9 mouse cellular contexts compared by ENCODE assay signal in the genomic region with DNA sequence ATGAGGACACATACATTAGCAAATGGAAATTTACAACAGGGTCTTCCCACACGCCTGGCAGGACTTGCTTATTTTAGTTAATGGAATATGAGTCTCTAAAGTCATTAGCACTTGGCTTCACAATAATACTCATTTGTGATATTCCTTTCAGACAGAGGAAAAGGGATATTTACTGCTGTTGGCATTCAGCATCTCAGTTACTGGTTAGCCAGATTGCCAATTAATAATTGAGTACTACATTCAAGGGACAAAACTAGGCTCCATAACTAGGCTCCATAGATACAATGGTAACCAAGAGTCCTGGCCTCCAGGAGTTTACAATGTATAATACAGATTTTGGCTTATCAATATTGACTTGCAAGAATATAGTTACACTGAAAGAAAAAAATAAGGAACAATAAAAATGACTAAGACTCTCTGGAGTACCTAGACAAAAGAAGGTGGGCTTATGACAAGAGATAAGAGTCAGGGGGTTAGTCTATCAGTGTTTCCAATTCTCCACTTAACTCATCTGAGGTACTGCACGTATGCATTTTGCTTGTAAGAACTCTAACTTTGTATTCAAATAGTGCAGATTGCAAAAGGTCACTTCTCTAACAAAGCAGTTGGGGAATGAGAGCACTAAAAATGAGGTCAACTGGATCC. TPM values are rescaled to one million over a fixed set of nuclear protein-coding genes. Genes with fewer than 3 reads are reported as not detected.
DNase-seq lines count a peak whose midpoint lies in the region; ATAC-seq and TF ChIP-seq lines count a peak whose summit lies in the region.
"Had no signal": no experiment of that assay in that cellular context is flagged by ENCODE, and none has a peak within 500 bp of the region (broad histone marks: within the 10 kb centered on the region; RNA-seq: fewer than 3 reads in every experiment).

No protein-coding gene starts in this region.

- 50% methylated on average over 2 of the region's 2 CpGs for WGBS in lung, postnatal 0 days
- WGBS in limb, embryonic 13.5 days: 62% methylated on average over 2 of the region's 2 CpGs
- WGBS in stomach, embryonic 14.5 days: 42% methylated on average over 2 of the region's 2 CpGs

- no peak for TF ChIP-seq EP300 in lung, postnatal 0 days (IDR thresholded peaks at IDR 0.05)

- DNase-seq in lung, postnatal 0 days (ENCODE audit: low spot score): no peak
- DNase-seq in lung, postnatal 25 days (ENCODE audit: low spot score): no peak
- DNase-seq in cerebellum, postnatal 14 days: no peak
- DNase-seq in T-cell, adult 2 months (ENCODE audit: low spot score): no peak
- DNase-seq: lung, adult 18-20 months had no signal

- peak overlapping the region; percentile 77 for H3K4me3 ChIP-seq in erythroblast, embryonic 14.5 days (replicated peaks)
- no peak overlapping the region for H3K4me3 ChIP-seq in lung, postnatal 0 days (ENCODE audit: low read depth, low read length)
- H3K4me3 ChIP-seq in limb, embryonic 13.5 days: peak overlapping the region; percentile 93
- peak overlapping the region; percentile 92 for H3K4me3 ChIP-seq in stomach, embryonic 14.5 days (ENCODE audit: low read depth, low read length)

- H3K9ac ChIP-seq in lung, postnatal 0 days (replicated peaks; ENCODE audit: low read depth): no peak overlapping the region
- H3K9ac ChIP-seq in limb, embryonic 13.5 days: peak overlapping the region; percentile 98
- H3K9ac ChIP-seq in stomach, embryonic 14.5 days (replicated peaks; ENCODE audit: low read depth, low read length): no peak overlapping the region

- no peak for ATAC-seq in erythroblast, adult 5-6 weeks (replicated peaks; ENCODE audit: low FRiP score, poor library complexity, severe bottlenecking)
- ATAC-seq in lung, postnatal 0 days: no peak
- no peak for ATAC-seq in limb, embryonic 13.5 days (ENCODE audit: low FRiP score, low read depth)
- ATAC-seq in stomach, embryonic 14.5 days (ENCODE audit: insufficient number of reproducible peaks, insufficient read depth, low FRiP score, low read depth): no peak

- peaks cover 5% of the 10 kb centered on the region for H3K36me3 ChIP-seq in erythroblast, embryonic 14.5 days (ENCODE audit: control insufficient read depth)
- H3K36me3 ChIP-seq in lung, postnatal 0 days (ENCODE audit: insufficient read depth, low read length): no peaks in the 10 kb centered on the region
- no peaks in the 10 kb centered on the region for H3K36me3 ChIP-seq in limb, embryonic 13.5 days
- no peaks in the 10 kb centered on the region; the same call in 1 of the 2 replicates for H3K36me3 ChIP-seq in stomach, embryonic 14.5 days (ENCODE audit: control insufficient read depth, insufficient read depth, low read length)

- H3K27me3 ChIP-seq in erythroblast, embryonic 14.5 days (ENCODE audit: control insufficient read depth): no peaks in the 10 kb centered on the region
- no peaks in the 10 kb centered on the region for H3K27me3 ChIP-seq in lung, postnatal 0 days (replicated peaks; ENCODE audit: insufficient read depth, low read length)
- no peaks in the 10 kb centered on the region for H3K27me3 ChIP-seq in limb, embryonic 13.5 days
- H3K27me3 ChIP-seq in stomach, embryonic 14.5 days (ENCODE audit: control insufficient read depth, insufficient read depth, low read length): no peaks in the 10 kb centered on the region

- H3K4me2 ChIP-seq in lung, postnatal 0 days (replicated peaks; ENCODE audit: low read depth, low read length): peak overlapping the region; percentile 90
- peak overlapping the region; percentile 76 for H3K4me2 ChIP-seq in limb, embryonic 13.5 days (replicated peaks)
- peak overlapping the region; percentile 90 for H3K4me2 ChIP-seq in stomach, embryonic 14.5 days (replicated peaks; ENCODE audit: low read depth, low read length)

- H3K27ac ChIP-seq in lung, postnatal 0 days (ENCODE audit: low read length): no peak overlapping the region
- H3K27ac ChIP-seq in limb, embryonic 13.5 days: no peak overlapping the region
- no peak overlapping the region for H3K27ac ChIP-seq in stomach, embryonic 14.5 days (ENCODE audit: low read length)

- no peaks in the 10 kb centered on the region for H3K9me3 ChIP-seq in erythroblast, embryonic 14.5 days (ENCODE audit: control insufficient read depth, low read length)
- no peaks in the 10 kb centered on the region for H3K9me3 ChIP-seq in lung, postnatal 0 days (ENCODE audit: low read length)
- H3K9me3 ChIP-seq in limb, embryonic 13.5 days: no peaks in the 10 kb centered on the region
- no peaks in the 10 kb centered on the region for H3K9me3 ChIP-seq in stomach, embryonic 14.5 days (ENCODE audit: control insufficient read depth, low read depth, low read length)

- TF ChIP-seq CTCF in lung, postnatal 0 days (IDR thresholded peaks at IDR 0.05): no peak

- H3K4me1 ChIP-seq in erythroblast, embryonic 14.5 days (ENCODE audit: control insufficient read depth): peaks cover 33% of the 10 kb centered on the region
- H3K4me1 ChIP-seq in lung, postnatal 0 days (ENCODE audit: insufficient read depth, low read depth, low read length): peaks cover 18% of the 10 kb centered on the region; the same call in 1 of the 2 replicates
- peaks cover 44% of the 10 kb centered on the region for H3K4me1 ChIP-seq in limb, embryonic 13.5 days
- H3K4me1 ChIP-seq in stomach, embryonic 14.5 days (ENCODE audit: control insufficient read depth, insufficient read depth, low read length): peaks cover 34% of the 10 kb centered on the region

RNA-seq across cellular contexts. Expression of a gene that starts 2.0 kb away (rescaled TPM):
- polyA plus RNA-seq in erythroblast, embryonic 14.5 days (2012): 0.44 TPM in 2 replicates
- total RNA-seq in erythroblast, adult 5-6 weeks (2015; ENCODE audit: low replicate concordance): 18.2 and 21.7 TPM in 2 replicates
- 9.2 and 20.1 TPM in 2 replicates for total RNA-seq in erythroblast, adult 5-6 weeks (2017; ENCODE audit: low replicate concordance)
- polyA plus RNA-seq in lung, postnatal 0 days (2015; fragmentation: Nextera tagmentation; extraction: Ambion mirVana): 37.1 and 39.3 TPM in 2 replicates
- polyA plus RNA-seq in limb, embryonic 13.5 days (2015; fragmentation: Nextera tagmentation; extraction: Ambion mirVana): 83.6 and 86.4 TPM in 2 replicates
- polyA plus RNA-seq in stomach, embryonic 14.5 days (2014; fragmentation: Nextera tagmentation; extraction: Ambion mirVana): 99.5 and 103 TPM in 2 replicates

Comparison
In these comparisons a context has a peak if more than half of its experiments do, and no peak if none do; other contexts are left out.
1. RNA of a gene that starts 2.0 kb away (polyA plus RNA-seq): 99.5 to 103 TPM in stomach, embryonic 14.5 days, 83.6 to 86.4 TPM in limb, embryonic 13.5 days and 37.1 to 39.3 TPM in lung, postnatal 0 days; 0.44 TPM in erythroblast, embryonic 14.5 days; every median in the first group is over 10 times any median in the second.
2. Peak in every context shown above with its lines, with median percentiles within 50 percentile points of each other: H3K4me2 ChIP-seq.